Mouse (Mus musculus): ENCODE data around the gene Zfp626.
A peak's percentile ranks its signal among the peaks of the same experiment; 100 is the strongest.
"Not testable (repeated sequence)": the region's sequence is repeated elsewhere in the genome, so short reads cannot be mapped to it uniquely, and the experiment has no call there.

Gene Zfp626

DNA sequence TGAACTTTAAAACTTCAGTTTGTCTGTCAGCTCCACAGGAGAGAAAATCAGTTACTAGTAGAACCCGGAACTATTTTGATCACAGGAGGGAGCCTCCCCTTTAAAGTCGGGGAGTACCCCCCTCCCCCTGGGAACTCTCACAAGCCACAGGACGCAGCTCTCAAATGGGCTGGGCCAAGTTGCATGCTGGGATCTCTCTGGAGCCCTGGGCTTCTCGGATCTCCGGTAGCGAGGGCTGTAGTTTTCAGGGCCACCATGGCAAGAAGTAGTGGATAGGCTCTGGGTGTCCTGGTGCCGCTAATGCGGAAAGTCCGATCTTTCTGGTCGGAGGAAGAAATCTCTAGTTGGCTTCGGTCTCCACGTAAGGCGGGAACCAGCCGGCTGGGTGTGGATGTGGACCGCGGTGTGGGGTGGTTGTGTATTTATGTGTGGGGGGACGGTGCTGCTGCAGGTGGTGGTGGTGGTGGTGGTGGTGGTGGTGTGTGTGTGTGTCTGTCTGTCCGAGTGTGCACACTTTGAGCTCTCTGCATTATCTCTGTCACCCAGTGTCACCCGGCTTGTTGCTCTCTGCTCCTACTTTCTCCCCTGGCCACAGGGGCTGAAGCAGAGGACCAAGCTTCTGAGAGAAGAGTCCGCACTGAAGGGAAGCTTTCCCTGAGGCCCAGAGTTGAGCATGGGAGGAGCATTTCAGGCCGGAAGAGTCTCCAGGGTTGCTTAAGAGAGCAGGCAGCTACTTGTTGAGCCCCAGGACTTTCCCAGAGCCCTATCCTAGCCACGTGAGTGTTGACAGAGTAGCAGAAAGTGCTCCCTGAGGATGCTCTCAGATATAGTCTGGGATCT lies 53.6 kb downstream of the Zfp626 start:
- peak; percentile 71 to 76 for DNase-seq (ENCODE audit: low spot score in 2 of 2)

DNA sequence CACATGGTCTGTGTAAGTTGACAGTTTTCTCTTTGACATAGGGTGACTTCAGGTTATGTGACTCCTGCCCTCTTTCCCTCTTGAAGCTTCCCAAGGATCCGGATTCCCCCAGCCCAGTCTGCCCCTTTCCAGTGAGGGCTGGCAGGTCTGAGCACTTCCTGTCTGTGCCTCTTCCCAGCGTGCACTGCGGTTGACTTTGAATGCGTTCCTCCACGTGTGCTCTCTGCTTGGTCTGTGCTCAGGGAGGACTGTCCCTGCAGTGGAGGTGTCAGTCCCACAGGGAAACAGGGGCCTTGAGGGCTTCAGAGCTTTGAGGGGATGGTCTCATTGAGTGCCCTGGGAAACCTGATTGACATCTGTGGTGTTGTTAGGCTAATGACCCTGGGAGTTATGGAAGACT lies 55.6 kb downstream of the Zfp626 start:
- not testable (repeated sequence) for DNase-seq (ENCODE audit: low spot score in 2 of 2)

Data from right cerebral cortex, postnatal 10 days (tissue).